Mouse (Mus musculus): ENCODE data around the gene Tor1a. TPM values are rescaled to one million over a fixed set of nuclear protein-coding genes. Genes with fewer than 3 reads are reported as not detected.
A peak's percentile ranks its signal among the peaks of the same experiment; 100 is the strongest.
"Not testable (repeated sequence)": the region's sequence is repeated elsewhere in the genome, so short reads cannot be mapped to it uniquely, and the experiment has no call there.

Tor1a gene
- polyA plus RNA-seq, 1 experiment, result not detected

DNA sequence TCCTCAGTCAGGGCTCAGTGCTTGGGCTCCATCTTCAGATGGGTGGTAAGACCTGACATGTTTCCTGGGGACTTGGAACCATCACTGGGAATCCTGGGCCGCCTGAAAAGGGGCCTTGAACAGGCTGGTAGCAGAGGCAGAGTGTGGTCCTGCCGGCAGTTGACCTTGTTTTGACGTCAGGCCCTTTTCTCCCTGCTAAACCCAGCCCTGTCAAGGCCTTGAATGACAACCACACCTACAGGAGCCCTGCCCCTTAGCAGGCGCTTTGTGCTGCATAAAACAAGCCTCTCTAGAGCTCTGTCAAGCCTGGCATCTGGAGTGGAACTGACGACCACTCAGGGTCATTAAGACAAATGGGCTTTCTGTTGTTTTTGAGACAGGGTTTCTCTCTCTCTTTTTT lies 7.9 kb downstream of the Tor1a start:
- WGBS, result 42% methylated on average over 5 of the region's 5 CpGs
- Histone ChIP-seq H3K4me3 (ENCODE audit: insufficient read depth, low read depth, low read length) (no peak overlapping the region), H3K27ac (ENCODE audit: insufficient read depth, low read depth, low read length) (no peak overlapping the region), H3K4me1 (ENCODE audit: control insufficient read depth, insufficient read depth, low read length) (peaks cover 27% of the 10 kb centered on the region)
- TF ChIP-seq CTCF (IDR thresholded peaks at IDR 0.05; ENCODE audit: insufficient read depth, low read depth, low read length), result no peak
- no peak for TF ChIP-seq POLR2A (IDR thresholded peaks at IDR 0.05; ENCODE audit: insufficient read depth, low read depth, low read length)

- 89% methylated on average over 14 of the region's 14 CpGs for WGBS
- Histone ChIP-seq H3K4me3 (ENCODE audit: insufficient read depth, low read depth, low read length) (no peak overlapping the region), H3K27ac (ENCODE audit: insufficient read depth, low read depth, low read length) (no peak overlapping the region), H3K4me1 (ENCODE audit: control insufficient read depth, insufficient read depth, low read length) (peaks cover 25% of the 10 kb centered on the region)
- TF ChIP-seq POLR2A (IDR thresholded peaks at IDR 0.05; ENCODE audit: insufficient read depth, low read depth, low read length) (no peak), CTCF (IDR thresholded peaks at IDR 0.05; ENCODE audit: insufficient read depth, low read depth, low read length) (no peak)
These were observed 9.0 kb downstream of the Tor1a start for GRCm38 (mm10) chr2:30958726-30959125.

DNA sequence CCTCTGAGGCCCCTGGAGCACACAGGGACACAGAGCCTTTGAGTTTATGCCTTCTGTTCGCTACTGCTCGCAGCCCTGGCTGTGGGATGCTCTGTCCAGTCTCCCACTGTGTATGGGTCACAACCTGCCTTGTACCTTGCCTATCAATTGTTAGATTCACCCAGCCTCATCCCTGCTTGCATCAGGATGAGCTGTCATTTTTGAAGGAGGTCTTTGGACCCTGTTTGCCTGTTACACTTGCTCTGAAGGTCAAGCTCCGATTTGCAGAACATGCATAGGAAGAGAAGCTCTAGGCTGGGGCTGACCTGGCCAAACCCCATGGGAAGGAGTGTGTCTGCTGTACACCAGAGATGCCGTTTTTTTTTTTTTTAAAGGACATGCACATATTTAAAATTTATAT lies 10.2 kb downstream of the Tor1a start:
- Histone ChIP-seq H3K4me3 (ENCODE audit: insufficient read depth, low read depth, low read length) (no peak overlapping the region), H3K27ac (ENCODE audit: insufficient read depth, low read depth, low read length) (no peak overlapping the region), H3K4me1 (ENCODE audit: control insufficient read depth, insufficient read depth, low read length) (peaks cover 28% of the 10 kb centered on the region)
- TF ChIP-seq CTCF (IDR thresholded peaks at IDR 0.05; ENCODE audit: insufficient read depth, low read depth, low read length) (no peak), POLR2A (IDR thresholded peaks at IDR 0.05; ENCODE audit: insufficient read depth, low read depth, low read length) (no peak)
- 84% methylated on average over 4 of the region's 4 CpGs for WGBS

DNA sequence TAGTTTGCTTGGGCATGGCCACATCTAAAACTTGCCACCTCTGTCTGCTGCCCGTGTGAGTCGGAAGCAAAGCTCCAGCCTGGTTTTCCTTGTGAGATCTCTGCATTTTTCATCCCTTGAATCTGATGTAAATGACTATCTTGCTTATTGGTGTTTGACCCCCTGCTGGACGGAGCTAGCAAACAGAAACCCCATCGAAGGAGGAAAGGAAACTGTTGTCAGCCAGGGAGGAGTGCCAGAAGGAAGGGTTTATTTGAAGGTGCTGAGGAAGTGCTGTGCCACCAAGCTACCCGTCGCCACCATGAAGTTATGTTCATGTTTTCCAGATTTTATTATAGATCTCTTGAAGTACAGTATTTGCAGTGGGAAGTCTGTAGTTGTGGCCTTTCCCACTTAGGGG lies 12.9 kb downstream of the Tor1a start:
- TF ChIP-seq CTCF (IDR thresholded peaks at IDR 0.05; ENCODE audit: insufficient read depth, low read depth, low read length) (no peak), POLR2A (IDR thresholded peaks at IDR 0.05; ENCODE audit: insufficient read depth, low read depth, low read length) (no peak)
- Histone ChIP-seq H3K27ac (ENCODE audit: insufficient read depth, low read depth, low read length) (no peak overlapping the region), H3K4me3 (ENCODE audit: insufficient read depth, low read depth, low read length) (peak overlapping the region; percentile 6; the same call in 1 of the 2 replicates), H3K4me1 (ENCODE audit: control insufficient read depth, insufficient read depth, low read length) (peaks cover 28% of the 10 kb centered on the region)
- WGBS, result 48% methylated on average over 6 of the region's 6 CpGs

DNA sequence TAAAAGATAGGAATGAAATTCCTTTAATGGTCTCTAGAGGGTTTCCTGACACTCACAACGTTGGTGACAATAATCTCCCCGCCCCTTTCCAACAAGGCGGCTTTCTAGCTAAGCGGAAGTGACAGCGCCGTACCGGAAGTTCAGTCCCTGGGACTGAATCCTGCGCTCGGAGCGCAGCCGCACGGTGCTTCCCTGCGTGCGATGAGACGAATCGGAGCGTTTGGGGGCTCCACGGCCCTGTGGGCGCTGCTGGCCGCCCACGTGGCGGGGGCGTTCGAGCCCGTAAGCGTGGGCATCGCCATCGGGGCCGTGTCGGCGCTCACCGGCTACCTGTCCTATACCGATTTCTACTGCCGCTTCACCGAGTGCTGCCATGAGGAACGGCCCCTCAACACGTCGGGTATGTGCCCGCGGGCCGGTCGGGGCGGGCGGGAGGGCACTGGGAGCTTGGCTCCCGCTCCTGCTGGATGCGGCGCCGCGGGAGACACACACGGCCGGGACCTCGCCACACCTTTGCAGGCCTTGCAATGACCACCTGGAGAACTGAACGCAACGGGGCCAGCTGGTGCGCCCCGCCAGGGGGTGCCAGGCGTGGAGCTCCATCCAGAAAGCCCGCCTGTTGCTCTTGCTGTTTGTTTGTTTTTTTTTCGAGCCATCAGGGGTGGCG lies 14.8 kb downstream of the Tor1a start, which contains the start of gene Tor1b:
Gene Tor1b, plus strand, starts transcription at position 136 of the 667 bp plus-strand sequence.
- under 1% methylated on average over 59 of the region's 60 CpGs for WGBS
- Histone ChIP-seq H3K4me3 (ENCODE audit: insufficient read depth, low read depth, low read length) (peak within 1 kb of the TSS; percentile 80), H3K4me1 (ENCODE audit: control insufficient read depth, insufficient read depth, low read length) (peaks cover 25% of the 10 kb centered on the region), H3K27ac (ENCODE audit: insufficient read depth, low read depth, low read length) (peak within 1 kb of the TSS; percentile 72)
- TF ChIP-seq CTCF (IDR thresholded peaks at IDR 0.05; ENCODE audit: insufficient read depth, low read depth, low read length) (no peak), POLR2A (IDR thresholded peaks at IDR 0.05; ENCODE audit: insufficient read depth, low read depth, low read length) (peak; percentile 99)

- peaks cover 25% of the 10 kb centered on the region for H3K4me1 ChIP-seq (ENCODE audit: control insufficient read depth, insufficient read depth, low read length)
- H3K27ac ChIP-seq (ENCODE audit: insufficient read depth, low read depth, low read length), result peak overlapping the region; percentile 72
- 25% methylated on average over 5 of the region's 5 CpGs for WGBS
- peak overlapping the region; percentile 14; the same call in 1 of the 2 replicates for H3K4me3 ChIP-seq (ENCODE audit: insufficient read depth, low read depth, low read length)
- TF ChIP-seq POLR2A (IDR thresholded peaks at IDR 0.05; ENCODE audit: insufficient read depth, low read depth, low read length), result no peak
- TF ChIP-seq CTCF (IDR thresholded peaks at IDR 0.05; ENCODE audit: insufficient read depth, low read depth, low read length), result no peak
These were observed 15.3 kb downstream of the Tor1a start for GRCm38 (mm10) chr2:30952457-30952823.

DNA sequence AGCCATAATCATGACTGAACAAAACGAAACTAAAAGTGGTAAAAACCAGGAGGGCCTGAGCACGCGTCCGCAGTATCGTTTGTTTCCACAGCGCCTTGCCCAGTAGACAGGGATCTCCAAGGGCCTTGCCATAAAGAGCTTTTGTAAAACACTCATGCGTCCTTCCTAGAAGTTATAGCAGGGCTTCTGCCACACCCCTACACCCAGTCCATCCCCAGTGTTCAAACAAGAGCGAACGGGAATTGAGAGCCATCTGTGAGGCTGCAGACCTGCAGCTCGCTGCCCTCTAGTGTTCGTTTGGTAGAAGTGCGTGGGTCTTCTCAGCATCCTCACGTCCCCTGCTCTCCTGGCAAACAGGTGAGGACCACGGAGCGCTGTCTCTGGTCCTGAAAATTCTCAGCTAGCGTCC lies 25.1 kb downstream of the Tor1a start:
- 15% methylated on average over 16 of the region's 16 CpGs for WGBS
- H3K4me3 ChIP-seq (ENCODE audit: insufficient read depth, low read depth, low read length), result peak overlapping the region; percentile 61
- TF ChIP-seq POLR2A (IDR thresholded peaks at IDR 0.05; ENCODE audit: insufficient read depth, low read depth, low read length) (no peak), CTCF (IDR thresholded peaks at IDR 0.05; ENCODE audit: insufficient read depth, low read depth, low read length) (peak; percentile 92)
- no peak overlapping the region for H3K27ac ChIP-seq (ENCODE audit: insufficient read depth, low read depth, low read length)
- no peaks in the 10 kb centered on the region; the same call in 1 of the 2 replicates for H3K4me1 ChIP-seq (ENCODE audit: control insufficient read depth, insufficient read depth, low read length)

GRCm38 (mm10) chr2:30942116-30942515 lies 25.6 kb downstream of the Tor1a start:
- 46% methylated on average over 7 of the region's 7 CpGs for WGBS
- not testable (repeated sequence) for H3K4me3 ChIP-seq (ENCODE audit: insufficient read depth, low read depth, low read length); H3K4me1 ChIP-seq (ENCODE audit: control insufficient read depth, insufficient read depth, low read length); H3K27ac ChIP-seq (ENCODE audit: insufficient read depth, low read depth, low read length)

- WGBS, result 94% methylated on average over 5 of the region's 5 CpGs
- H3K4me3 ChIP-seq (ENCODE audit: insufficient read depth, low read depth, low read length), result no peak overlapping the region
- H3K27ac ChIP-seq (ENCODE audit: insufficient read depth, low read depth, low read length), result no peak overlapping the region
- TF ChIP-seq POLR2A (IDR thresholded peaks at IDR 0.05; ENCODE audit: insufficient read depth, low read depth, low read length) (no peak), CTCF (IDR thresholded peaks at IDR 0.05; ENCODE audit: insufficient read depth, low read depth, low read length) (no peak)
- no peaks in the 10 kb centered on the region; the same call in 1 of the 2 replicates for H3K4me1 ChIP-seq (ENCODE audit: control insufficient read depth, insufficient read depth, low read length)
These were observed 26.1 kb downstream of the Tor1a start for GRCm38 (mm10) chr2:30941586-30941985.
